In genomic region chr19:21651664-21652063, GRCm38 (mm10) we compare ENCODE assay signal across 8 mouse cellular contexts. TPM values are rescaled to one million over a fixed set of nuclear protein-coding genes. Genes with fewer than 3 reads are reported as not detected.
DNase-seq lines count a peak whose midpoint lies in the region; ATAC-seq and TF ChIP-seq lines count a peak whose summit lies in the region.

No protein-coding gene starts in this region.

- H3K27ac ChIP-seq in kidney, embryonic 16.5 days (ENCODE audit: low read length), result peak overlapping the region; percentile 99
- H3K27ac ChIP-seq in cortical plate, adult 2 months (ENCODE audit: insufficient read depth, low read length), result no peak overlapping the region
- H3K27ac ChIP-seq in hindbrain, embryonic 14.5 days, result no peak overlapping the region
- H3K27ac ChIP-seq in midbrain, embryonic 13.5 days, result no peak overlapping the region

- H3K4me2 ChIP-seq in kidney, embryonic 16.5 days (replicated peaks; ENCODE audit: low read depth, low read length), result peak overlapping the region; percentile 73
- peak overlapping the region; percentile 73 for H3K4me2 ChIP-seq in hindbrain, embryonic 14.5 days (replicated peaks)
- H3K4me2 ChIP-seq in midbrain, embryonic 13.5 days (replicated peaks), result peak overlapping the region; percentile 87

- no peak for TF ChIP-seq POLR2A in cortical plate, adult 2 months (IDR thresholded peaks at IDR 0.05; ENCODE audit: extremely low read depth, insufficient read depth, low read length)

- H3K9ac ChIP-seq in kidney, embryonic 16.5 days (replicated peaks; ENCODE audit: low read length), result peak overlapping the region; percentile 68
- H3K9ac ChIP-seq in hindbrain, embryonic 14.5 days, result peak overlapping the region; percentile 88
- H3K9ac ChIP-seq in midbrain, embryonic 13.5 days (replicated peaks), result peak overlapping the region; percentile 80

- peaks cover 29% of the 10 kb centered on the region for H3K4me1 ChIP-seq in kidney, embryonic 16.5 days (ENCODE audit: insufficient read depth, low read length)
- H3K4me1 ChIP-seq in cortical plate, adult 2 months (ENCODE audit: control insufficient read depth, insufficient read depth, low read length), result peaks cover 3% of the 10 kb centered on the region; the same call in 1 of the 2 replicates
- peaks cover 33% of the 10 kb centered on the region for H3K4me1 ChIP-seq in hindbrain, embryonic 14.5 days (replicated peaks; ENCODE audit: control insufficient read depth, insufficient read depth, low read length)
- H3K4me1 ChIP-seq in midbrain, embryonic 13.5 days (replicated peaks), result peaks cover 39% of the 10 kb centered on the region

- 31% methylated on average over 6 of the region's 6 CpGs for WGBS in kidney, embryonic 16.5 days
- WGBS in hindbrain, embryonic 14.5 days, result 52% methylated on average over 6 of the region's 6 CpGs
- WGBS in midbrain, embryonic 13.5 days, result 53% methylated on average over 6 of the region's 6 CpGs

- no peak for ATAC-seq in kidney, embryonic 16.5 days (ENCODE audit: low FRiP score, low TSS enrichment)
- ATAC-seq in hindbrain, embryonic 14.5 days (ENCODE audit: low FRiP score), result no peak
- no peak for ATAC-seq in midbrain, embryonic 13.5 days

- TF ChIP-seq CTCF in cortical plate, adult 2 months (IDR thresholded peaks at IDR 0.05; ENCODE audit: extremely low read depth, insufficient read depth, low read length), result no peak

- H3K4me3 ChIP-seq in kidney, embryonic 16.5 days (ENCODE audit: low read length), result peak overlapping the region; percentile 92
- peak overlapping the region; percentile 69; the same call in 1 of the 2 replicates for H3K4me3 ChIP-seq in cortical plate, adult 2 months (ENCODE audit: insufficient read depth, low read length)
- H3K4me3 ChIP-seq in hindbrain, embryonic 14.5 days (replicated peaks; ENCODE audit: low read length), result peak overlapping the region; percentile 95
- peak overlapping the region; percentile 84 for H3K4me3 ChIP-seq in midbrain, embryonic 13.5 days (replicated peaks)

- H3K9me3 ChIP-seq in kidney, embryonic 16.5 days (ENCODE audit: low read length), result no peaks in the 10 kb centered on the region
- H3K9me3 ChIP-seq in hindbrain, embryonic 14.5 days (ENCODE audit: control insufficient read depth, low read length), result no peaks in the 10 kb centered on the region
- H3K9me3 ChIP-seq in midbrain, embryonic 13.5 days, result no peaks in the 10 kb centered on the region

- no peak for DNase-seq in kidney, postnatal 10 days
- no peak for DNase-seq in hindbrain, embryonic 14.5 days (ENCODE audit: low spot score)
- no peak for DNase-seq in right cerebral cortex, postnatal 25 days
- no peak for DNase-seq in left cerebral cortex, adult 11 months (ENCODE audit: low spot score)
- DNase-seq in thymus, adult 18-20 months, result no peak

- H3K27me3 ChIP-seq in kidney, embryonic 16.5 days (ENCODE audit: insufficient read depth, low read length), result no peaks in the 10 kb centered on the region
- no peaks in the 10 kb centered on the region for H3K27me3 ChIP-seq in hindbrain, embryonic 14.5 days (ENCODE audit: control insufficient read depth, insufficient read depth, low read length)
- no peaks in the 10 kb centered on the region for H3K27me3 ChIP-seq in midbrain, embryonic 13.5 days

- H3K36me3 ChIP-seq in kidney, embryonic 16.5 days (ENCODE audit: insufficient read depth, low read length), result no peaks in the 10 kb centered on the region
- no peaks in the 10 kb centered on the region for H3K36me3 ChIP-seq in hindbrain, embryonic 14.5 days (replicated peaks; ENCODE audit: control insufficient read depth, insufficient read depth)
- 0 out of 2 replicates have a peak, but pooled peaks cover 2% of the 10 kb centered on the region for H3K36me3 ChIP-seq in midbrain, embryonic 13.5 days

RNA-seq across cellular contexts. Expression of gene 1110059E24Rik, which starts 1.1 kb away (rescaled TPM):
- 67.0 and 68.6 TPM in 2 replicates for polyA plus RNA-seq in kidney, embryonic 16.5 days (2015; fragmentation: Nextera tagmentation; extraction: Ambion mirVana)
- polyA plus RNA-seq in cortical plate, adult 2 months (2012; rRNA removed), result 22.9 and 25.2 TPM in 2 replicates
- polyA plus RNA-seq in hindbrain, embryonic 14.5 days (2014; fragmentation: Nextera tagmentation; extraction: Ambion mirVana), result 54.2 and 63.9 TPM in 2 replicates
- 68.6 and 69.9 TPM in 2 replicates for polyA plus RNA-seq in midbrain, embryonic 13.5 days (2015; fragmentation: Nextera tagmentation; extraction: Ambion mirVana)

RNA-seq across cellular contexts. Expression of gene Abhd17b, which starts 1.3 kb away (rescaled TPM):
- polyA plus RNA-seq in kidney, embryonic 16.5 days (2015; fragmentation: Nextera tagmentation; extraction: Ambion mirVana), result 21.0 and 26.5 TPM in 2 replicates
- 30.2 and 30.7 TPM in 2 replicates for polyA plus RNA-seq in cortical plate, adult 2 months (2012; rRNA removed)
- polyA plus RNA-seq in hindbrain, embryonic 14.5 days (2014; fragmentation: Nextera tagmentation; extraction: Ambion mirVana), result 50.8 and 63.1 TPM in 2 replicates
- 38.3 and 40.1 TPM in 2 replicates for polyA plus RNA-seq in midbrain, embryonic 13.5 days (2015; fragmentation: Nextera tagmentation; extraction: Ambion mirVana)
